Mouse (Mus musculus) heart, postnatal 36 days (tissue): ENCODE results near the gene Phf13. TPM values are rescaled to one million over a fixed set of nuclear protein-coding genes. Genes with fewer than 3 reads are reported as not detected.

Source experiments
- DNase-seq, 2 experiments: peaks; one replicate each; pipeline ENCODE4 v3.0.0; 2021 to 2022
- intact Hi-C: fragments of 180-260 bp; cut with DNase I; formaldehyde crosslinking; loops from one replicate; pipeline ENCODE4 v1.15.1; 2025
- total RNA-seq, 2 experiments: library from RNA; stranded (reverse); gene quantifications; 2 replicates each; pipeline ENCODE4 v1.2.3; 2021

The Phf13 gene
- total RNA-seq, 2 experiments from 2014 or later = 6.4 to 7.0 TPM

- no peak for DNase-seq
- intact Hi-C loops = loop anchor here (1.0 kb wide), 1 partner anchor 13 kb away; the partner anchor contains the start of gene Klhl21
These were observed 486 bp downstream of the Phf13 start for GRCm38 (mm10) chr4:151995371-151996172.

- peak in 1 of 2 experiments; percentile 39 for DNase-seq
- intact Hi-C loops = no loop called here
These were observed 1.6 kb downstream of the Phf13 start for GRCm38 (mm10) chr4:151994228-151995171.

DNA sequence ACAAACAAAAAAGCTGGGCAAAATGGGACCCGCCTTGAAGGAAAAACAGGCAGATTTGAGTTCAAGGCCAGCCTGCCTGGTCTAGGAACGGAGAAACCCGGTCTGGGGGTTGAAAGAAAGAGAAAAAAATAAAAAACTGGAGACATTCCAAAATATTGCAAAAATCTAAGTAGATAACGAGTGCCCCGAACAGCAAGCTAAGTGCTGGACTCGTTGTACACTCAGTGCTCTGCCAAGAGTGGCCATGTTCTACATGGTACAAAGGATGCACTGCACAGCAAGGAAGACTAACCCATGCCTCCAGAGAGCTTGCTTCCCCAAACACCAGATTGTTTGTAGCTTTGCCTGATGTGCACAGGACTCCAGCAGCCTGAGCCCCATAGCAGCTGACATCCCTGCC lies 3.0 kb downstream of the Phf13 start:
- intact Hi-C loops = no loop called here
- DNase-seq = no peak

- no peak for DNase-seq
- intact Hi-C loops = no loop called here
These were observed 4.0 kb downstream of the Phf13 start for GRCm38 (mm10) chr4:151992091-151992490.

DNA sequence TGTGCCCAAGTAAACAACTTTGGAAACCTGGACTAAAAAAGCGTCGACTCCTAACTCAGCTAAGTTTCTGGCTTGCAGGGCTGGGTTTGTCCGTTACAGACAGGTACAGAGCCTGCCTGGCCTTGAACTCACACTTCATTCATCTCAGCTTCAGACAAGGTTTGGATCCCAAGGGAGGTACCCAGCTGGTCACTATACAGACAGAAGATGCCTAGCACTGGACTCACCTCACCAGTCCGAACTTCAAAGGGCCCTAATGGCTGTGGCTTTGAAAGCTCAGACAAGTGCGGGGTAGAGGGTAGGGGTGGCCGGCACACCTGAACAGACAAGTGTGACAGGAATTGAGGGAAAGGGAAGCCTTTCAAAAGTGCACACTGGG lies 7.0 kb downstream of the Phf13 start:
- intact Hi-C loops = loop anchor here (2.0 kb wide), 1 partner anchor 40 kb away; no protein-coding TSS in a partner anchor

GRCm38 (mm10) chr4:151988342-151989109 lies 7.5 kb downstream of the Phf13 start, which contains the start of gene Thap3:
TSS of gene Thap3 (minus strand) at chr4:151988997.
- peak; percentile 91 to 92 for DNase-seq
- intact Hi-C loops = loop anchor here (2.0 kb wide), 1 partner anchor 40 kb away; no protein-coding TSS in a partner anchor

More for the DNA sequence above, 7.0 kb downstream of the Phf13 start:
- no peak for DNase-seq

DNA sequence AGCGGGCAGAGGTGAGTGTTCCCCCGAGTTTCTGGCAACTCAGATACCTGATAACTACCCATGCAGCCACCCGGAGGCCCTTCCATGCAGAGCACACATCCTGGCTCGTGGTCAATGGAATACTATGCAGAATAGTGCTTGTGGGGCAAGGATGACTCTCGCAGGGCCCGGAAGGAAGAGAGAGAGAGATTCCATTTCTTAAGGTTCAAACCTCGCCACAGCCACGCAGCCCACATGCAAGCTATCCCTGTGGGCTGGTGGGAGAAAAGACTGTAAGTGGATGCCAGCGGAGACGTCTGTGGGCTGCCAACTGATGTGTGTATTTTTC lies 8.1 kb downstream of the Phf13 start:
- intact Hi-C loops = loop anchor here (2.0 kb wide), 1 partner anchor 41 kb away; no protein-coding TSS in a partner anchor

GRCm38 (mm10) chr4:151986650-151987049 lies 9.4 kb downstream of the Phf13 start:
- no peak for DNase-seq
- intact Hi-C loops = loop anchor here (2.0 kb wide), 1 partner anchor 52 kb away; the partner anchor contains the start of genes Nol9 and Tas1r1

More for the DNA sequence above, 8.1 kb downstream of the Phf13 start:
- no peak for DNase-seq

GRCm38 (mm10) chr4:151985886-151986285 lies 10.2 kb downstream of the Phf13 start:
- DNase-seq = no peak
- intact Hi-C loops = loop anchor here (2.0 kb wide), 1 partner anchor 53 kb away; the partner anchor contains the start of genes Nol9 and Tas1r1

DNA sequence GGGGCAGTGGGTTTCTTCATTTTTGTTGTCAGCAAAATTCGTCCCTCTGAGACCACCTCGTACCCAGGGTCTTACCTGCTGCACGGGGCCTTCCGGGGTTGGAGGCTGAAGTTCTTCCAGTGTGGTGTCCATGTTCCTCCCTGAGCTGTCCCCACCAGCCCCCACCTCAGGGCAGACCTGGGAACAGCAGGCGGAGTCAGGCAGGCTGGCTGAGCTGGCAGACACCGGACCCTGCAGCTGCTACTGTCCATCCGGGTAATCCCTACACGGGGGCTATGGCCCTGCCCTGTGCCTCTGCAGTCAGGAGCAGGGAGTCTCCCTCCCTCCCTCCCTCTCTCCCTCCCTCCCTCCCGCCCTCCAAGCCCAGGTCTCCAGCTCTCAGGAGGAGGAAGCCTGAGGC lies 12.5 kb downstream of the Phf13 start:
- no peak for DNase-seq
- intact Hi-C loops = no loop called here

DNA sequence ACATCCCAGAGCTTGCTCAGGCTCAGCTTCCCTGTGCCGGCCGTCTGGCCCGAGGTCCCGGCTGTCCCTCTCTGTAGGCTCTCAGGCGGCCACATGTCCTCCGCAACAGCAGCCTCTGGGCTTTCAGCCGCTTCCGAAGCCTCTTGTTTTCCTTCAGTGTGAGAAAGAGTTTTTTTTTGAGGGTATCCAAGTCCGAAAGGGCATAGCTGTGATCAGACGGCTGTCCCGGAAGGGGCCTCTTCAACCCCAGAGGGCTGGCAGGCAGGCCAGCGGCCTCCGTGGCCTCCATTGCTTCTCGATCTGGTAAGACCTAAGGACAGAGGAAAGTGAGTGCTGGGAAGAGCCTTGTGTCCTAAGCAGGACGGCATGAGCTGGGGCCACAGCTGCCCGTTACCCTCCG lies 13.0 kb downstream of the Phf13 start:
- DNase-seq = no peak

DNA sequence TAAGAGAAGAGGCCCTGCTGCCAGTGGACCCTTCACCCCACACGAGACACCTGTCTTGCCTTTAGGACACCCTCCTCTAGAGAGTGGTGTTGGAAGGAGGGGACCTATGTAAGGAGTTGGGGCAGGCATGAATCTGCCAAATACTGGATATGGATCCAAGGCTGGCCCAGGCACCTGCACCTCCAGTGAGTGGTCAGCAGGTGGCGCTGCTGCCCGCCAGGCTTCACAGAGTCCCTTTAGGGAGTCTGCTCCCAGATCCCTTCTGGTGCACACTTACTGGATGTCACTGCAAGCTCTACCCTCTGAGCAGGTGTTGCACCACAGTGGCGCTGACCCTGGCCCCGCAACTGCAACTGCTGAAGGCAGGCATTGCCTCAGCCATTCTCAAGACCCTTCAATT lies 14.7 kb downstream of the Phf13 start:
- intact Hi-C loops = loop anchor here (1.0 to 2.0 kb wide), 2 partner anchors 54 to 115 kb away; no protein-coding TSS in a partner anchor
- DNase-seq = peak; percentile 85 to 88

More for the DNA sequence above, 13.0 kb downstream of the Phf13 start:
- intact Hi-C loops = no loop called here

DNA sequence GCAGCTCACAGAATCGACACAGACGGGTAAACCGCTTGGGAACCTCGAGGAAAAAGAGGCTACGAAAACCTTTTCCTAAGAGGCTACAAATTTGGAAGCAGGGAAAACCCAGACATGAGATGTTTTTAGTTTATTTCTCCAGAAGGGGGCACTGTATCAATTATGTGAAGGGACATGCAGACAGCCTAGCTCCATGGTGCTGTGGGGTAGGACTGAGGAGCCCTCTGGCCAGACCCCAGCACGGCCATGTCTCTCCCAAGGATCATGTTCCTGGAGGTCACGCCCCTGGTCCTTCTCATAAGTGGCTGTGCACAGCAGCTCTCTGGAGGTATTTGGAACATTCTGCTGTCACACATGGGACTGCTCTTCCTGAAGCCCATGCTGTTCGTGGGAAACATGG lies 15.4 kb downstream of the Phf13 start:
- intact Hi-C loops = loop anchor here (1.0 to 2.0 kb wide), 2 partner anchors 55 to 116 kb away; no protein-coding TSS in a partner anchor
- no peak for DNase-seq

- peak; percentile 88 to 93 for DNase-seq
- intact Hi-C loops = no loop called here
These were observed 18.3 kb downstream of the Phf13 start for GRCm38 (mm10) chr4:151977748-151978147.

DNA sequence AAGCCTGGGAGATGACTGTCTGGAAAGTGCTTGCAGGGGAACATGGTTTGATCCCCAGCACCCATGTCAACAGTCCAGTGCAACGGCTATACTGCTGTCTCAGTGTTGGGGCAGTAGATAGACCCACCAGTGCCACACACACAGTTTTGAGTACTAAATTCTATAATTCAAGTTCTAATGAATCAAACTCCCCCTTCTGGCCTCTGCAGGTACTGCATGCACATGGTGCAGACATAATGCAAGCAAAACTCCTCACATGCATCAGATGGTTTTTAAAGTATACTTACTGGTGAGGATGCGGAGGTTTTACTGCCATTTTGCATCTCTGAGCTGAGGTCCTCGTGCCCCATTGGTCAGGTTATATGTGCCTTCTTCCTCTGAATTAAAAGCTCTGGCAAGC lies 20.6 kb downstream of the Phf13 start:
- no peak for DNase-seq
- intact Hi-C loops = no loop called here

- intact Hi-C loops = no loop called here
These were observed 23.7 kb downstream of the Phf13 start for GRCm38 (mm10) chr4:151972221-151972967.

DNA sequence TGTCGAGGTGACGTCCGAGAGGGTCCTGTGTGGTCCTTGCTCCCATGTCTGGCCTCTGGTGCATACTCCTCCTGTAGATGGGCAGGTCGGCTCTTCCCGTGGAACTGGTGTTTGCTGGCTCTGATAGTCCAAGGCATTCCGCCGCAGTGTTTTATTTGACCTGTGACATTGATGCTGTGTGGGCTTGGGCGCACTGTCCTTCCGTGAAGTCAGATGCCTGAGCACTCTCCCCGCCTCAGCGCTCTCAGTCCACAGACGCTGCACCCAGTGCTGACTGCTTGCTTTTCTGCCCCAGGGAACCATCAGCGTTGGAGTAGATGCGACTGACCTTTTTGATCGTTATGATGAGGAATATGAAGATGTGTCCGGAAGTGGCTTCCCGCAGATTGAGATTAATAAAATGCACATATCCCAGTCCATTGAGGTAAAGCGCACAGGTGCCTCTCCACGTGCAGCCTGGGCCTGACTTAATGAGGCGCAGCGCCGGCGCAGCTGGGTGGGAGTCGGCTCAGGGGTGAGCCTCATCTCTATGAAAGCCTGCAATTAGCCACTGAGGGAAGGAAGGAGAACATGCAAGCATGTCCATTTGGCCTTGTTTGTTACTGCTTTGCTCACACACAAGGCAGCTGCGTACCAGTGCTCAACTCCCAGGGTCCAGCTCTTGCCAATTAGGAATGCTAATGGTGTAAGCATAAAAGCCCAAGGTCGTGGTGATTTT lies 27.7 kb downstream of the Phf13 start:
- intact Hi-C loops = no loop called here

More at GRCm38 (mm10) chr4:151972221-151972967, 23.7 kb downstream of the Phf13 start:
- no peak for DNase-seq

GRCm38 (mm10) chr4:151962817-151963216 lies 33.2 kb downstream of the Phf13 start:
- no peak for DNase-seq
- intact Hi-C loops = no loop called here

More for the DNA sequence above, 27.7 kb downstream of the Phf13 start:
- DNase-seq = no peak

DNA sequence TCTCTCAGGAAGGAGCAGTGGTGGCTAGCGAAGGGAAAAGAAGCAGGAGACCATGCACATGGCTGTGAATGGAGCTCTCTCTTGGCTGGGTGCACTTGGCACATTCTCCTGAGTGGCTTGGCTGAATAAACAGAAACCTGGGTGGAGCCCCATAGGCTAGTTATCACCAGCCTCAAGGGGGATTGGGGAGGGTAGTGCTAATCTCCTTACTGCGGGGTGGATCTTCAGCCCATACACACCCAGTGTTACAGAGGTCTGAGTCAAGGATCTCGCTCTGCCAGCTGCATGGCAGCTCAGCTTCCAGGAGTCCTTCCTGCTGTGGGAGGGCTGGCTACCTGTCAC lies 35.6 kb downstream of the Phf13 start:
- intact Hi-C loops = no loop called here
- no peak for DNase-seq
